Mouse (Mus musculus) lung, postnatal 0 days (tissue): Measurements from ENCODE around the gene Dnaaf3.
"Not testable (repeated sequence)": the region's sequence is repeated elsewhere in the genome, so short reads cannot be mapped to it uniquely, and the experiment has no call there.

Source experiments
- CTCF ChIP-seq: IDR thresholded peaks from 2 replicates; pipeline ENCODE4 v1.5.1; 2016; ENCODE audit warnings: antibody characterized with exemption, mild to moderate bottlenecking
- EP300 ChIP-seq: IDR thresholded peaks from 2 replicates; pipeline ENCODE4 v1.6.1; 2016; ENCODE audit warnings: antibody characterized with exemption, mild to moderate bottlenecking, control low read depth

DNA sequence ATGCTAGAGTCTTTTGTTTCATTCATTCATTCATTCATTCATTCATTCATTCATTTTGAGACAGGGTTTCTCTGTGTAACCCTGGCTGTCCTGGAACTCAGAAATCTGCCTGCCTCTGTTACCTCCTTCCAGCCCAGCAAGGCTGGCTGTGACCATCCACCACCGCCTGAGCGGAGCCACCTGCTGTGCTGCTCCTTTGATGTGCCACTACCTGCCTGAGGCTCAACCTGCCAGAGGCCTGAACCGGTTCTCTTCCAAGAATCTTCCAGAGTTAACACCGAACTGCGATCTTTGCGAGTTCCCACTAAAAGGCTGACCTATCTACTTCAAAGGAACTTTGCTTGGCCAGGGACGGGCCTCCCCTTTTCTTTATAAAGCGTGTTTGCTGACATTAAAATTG, 2.1 kb downstream of the Dnaaf3 start:
- TF ChIP-seq CTCF, EP300: not testable (repeated sequence)
